Mouse (Mus musculus) lung, postnatal 0 days (tissue): Measurements from ENCODE around the gene Prss34.

ENCODE experiments used
- CTCF ChIP-seq: IDR thresholded peaks from 2 replicates; pipeline ENCODE4 v1.5.1; 2016; ENCODE audit warnings: antibody characterized with exemption, mild to moderate bottlenecking
- EP300 ChIP-seq: IDR thresholded peaks from 2 replicates; pipeline ENCODE4 v1.6.1; 2016; ENCODE audit warnings: antibody characterized with exemption, mild to moderate bottlenecking, control low read depth

DNA sequence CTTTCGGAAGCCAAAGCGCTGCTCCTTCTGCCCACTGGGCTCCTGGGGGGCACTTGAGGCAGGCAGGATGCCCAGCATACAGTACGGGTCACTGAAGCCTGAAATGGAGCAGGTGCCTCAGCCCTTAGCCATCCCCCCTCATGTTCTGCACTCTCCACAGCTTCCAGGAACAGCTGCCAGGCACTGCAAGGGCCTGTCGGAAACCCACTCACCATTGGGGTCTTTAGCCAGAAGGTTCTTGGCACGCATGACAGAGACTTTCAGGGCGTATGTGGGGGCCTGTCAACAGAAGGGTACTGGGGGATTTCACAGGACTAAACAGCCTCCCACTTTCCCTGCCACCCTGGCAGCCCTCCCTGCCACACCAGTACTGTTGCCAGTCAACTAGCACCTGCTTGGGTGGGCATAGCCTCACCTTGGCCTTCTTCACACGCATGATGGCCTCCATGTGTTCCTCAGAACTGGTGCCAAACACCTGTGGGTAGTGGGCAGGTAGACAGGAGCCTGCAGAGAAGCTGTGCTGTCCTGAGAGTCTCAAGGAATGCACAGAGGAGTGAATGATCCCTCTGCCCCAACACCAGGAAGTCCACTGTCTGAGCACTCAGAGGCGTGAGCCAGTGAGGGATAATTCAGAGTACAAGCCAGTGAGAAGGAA is 47.9 kb upstream of the Prss34 start:
- TF ChIP-seq CTCF: no peak
- TF ChIP-seq EP300: no peak
